Mouse (Mus musculus): Measurements from ENCODE around the gene Stpg4.
A peak's percentile ranks its signal among the peaks of the same experiment; 100 is the strongest.

Gene Stpg4

DNA sequence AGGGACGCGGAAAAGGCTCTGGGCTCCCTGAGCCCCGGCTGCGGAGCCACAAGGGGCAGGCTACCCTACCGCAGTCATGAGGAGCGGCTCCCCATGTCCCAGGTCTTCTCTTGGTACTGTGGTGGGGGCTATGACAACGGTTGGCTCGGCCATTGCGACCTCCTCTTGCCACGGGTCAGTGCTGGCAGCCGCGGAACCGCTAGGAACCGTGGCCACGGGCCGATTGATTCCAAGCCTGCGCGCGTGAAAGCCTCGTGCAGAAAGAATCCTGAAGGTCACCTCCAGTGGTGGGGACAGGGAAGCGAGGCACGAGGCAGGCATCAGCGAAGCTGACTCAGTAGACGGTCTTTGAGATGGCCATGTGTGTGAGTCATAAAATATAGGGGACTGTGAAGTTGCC lies at the start of gene Stpg4:
Gene Stpg4 (minus strand): TSS at position 231 of the 400 bp plus-strand sequence.
- no peak for DNase-seq (ENCODE audit: low spot score in 2 of 2)

DNA sequence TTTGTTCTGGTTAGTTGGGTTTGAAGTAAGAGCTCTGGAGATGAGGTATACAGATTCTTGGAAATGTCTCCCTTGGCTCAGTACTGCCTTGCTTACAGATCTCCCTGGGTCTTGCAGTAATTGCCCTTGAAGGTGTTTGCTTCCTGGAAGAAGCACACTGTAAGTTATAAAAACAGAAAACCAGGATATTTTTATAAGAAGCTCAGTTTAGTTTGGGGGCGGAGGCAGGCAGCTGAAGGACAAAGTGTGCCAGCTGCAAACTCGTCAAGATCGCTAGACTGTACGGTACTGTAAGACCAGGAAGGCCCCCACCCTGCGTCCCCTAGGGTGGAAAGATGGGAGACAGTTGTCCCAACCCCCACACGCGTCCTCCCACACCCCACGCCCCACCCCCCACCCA lies 47.8 kb upstream of the Stpg4 start:
- no peak for DNase-seq (ENCODE audit: low spot score in 2 of 2)

DNA sequence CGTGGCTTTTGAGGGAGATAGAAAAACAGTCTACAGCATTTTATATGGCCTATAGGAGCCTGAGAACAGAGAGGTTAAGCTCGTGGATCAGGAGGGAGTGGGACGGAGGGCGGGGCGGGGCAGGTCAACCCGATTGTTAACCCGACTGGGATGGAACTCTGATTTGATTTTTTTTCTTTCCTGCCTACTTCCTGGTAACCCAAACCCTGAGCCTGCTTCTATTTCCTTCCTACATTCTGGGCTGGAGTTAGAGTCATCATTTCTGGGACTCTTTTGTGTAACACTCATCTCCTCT lies 46.9 kb upstream of the Stpg4 start:
- no peak for DNase-seq (ENCODE audit: low spot score in 2 of 2)

DNA sequence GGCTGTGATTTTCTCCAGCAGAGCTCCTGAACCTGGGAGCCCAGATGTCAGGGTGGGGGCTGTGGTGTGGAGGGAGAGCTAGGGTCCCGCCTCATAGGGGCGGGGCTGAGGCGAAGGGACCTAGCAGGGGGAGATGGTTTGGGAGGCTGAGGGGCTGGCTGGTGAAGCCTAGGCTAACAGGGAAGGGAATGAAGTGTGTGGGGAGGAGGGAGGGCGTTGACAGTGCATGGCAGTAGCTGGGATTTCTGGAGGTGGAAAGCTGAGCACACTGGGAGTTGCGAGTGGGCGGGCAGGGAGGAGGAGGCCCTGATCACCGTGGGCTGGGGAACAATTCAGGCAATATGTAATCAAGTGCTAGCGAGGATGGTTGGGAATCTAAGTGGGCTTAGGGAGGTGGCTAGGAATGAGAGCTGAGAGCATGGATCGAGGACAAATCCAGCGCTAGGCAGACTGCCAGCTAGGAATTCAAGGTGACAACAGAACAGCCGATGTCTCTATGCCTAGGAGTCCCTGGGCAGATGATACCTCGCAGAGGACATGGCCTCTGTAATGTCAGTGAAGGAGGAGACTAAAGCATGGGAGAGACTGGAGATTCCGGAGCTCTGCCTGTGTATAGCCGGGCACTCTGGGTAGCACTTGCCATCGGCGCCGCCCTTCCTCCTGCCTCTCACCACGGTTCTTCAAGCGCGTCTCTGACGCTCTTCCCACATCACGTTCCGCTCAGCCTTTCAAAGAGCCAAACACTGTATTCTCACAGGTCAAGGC lies 46.4 kb upstream of the Stpg4 start:
- peak in 1 of 2 experiments; percentile 28 for DNase-seq (ENCODE audit: low spot score in 2 of 2)

DNA sequence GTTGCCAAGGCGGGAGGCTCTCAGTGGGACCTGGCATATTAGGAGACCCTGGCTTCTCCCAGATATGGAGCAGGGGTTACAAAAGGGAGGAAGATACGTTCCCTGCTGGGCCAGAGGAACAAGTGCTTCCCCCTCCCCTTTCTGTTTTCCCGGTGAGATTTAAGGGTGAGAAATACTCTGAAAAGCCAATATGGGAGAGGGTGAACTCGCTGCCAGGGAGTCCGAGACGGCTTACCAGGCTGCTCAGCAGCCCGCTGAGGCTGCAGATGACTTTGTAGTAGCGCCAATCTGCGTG lies 45.8 kb upstream of the Stpg4 start:
- no peak for DNase-seq (ENCODE audit: low spot score in 2 of 2)

DNA sequence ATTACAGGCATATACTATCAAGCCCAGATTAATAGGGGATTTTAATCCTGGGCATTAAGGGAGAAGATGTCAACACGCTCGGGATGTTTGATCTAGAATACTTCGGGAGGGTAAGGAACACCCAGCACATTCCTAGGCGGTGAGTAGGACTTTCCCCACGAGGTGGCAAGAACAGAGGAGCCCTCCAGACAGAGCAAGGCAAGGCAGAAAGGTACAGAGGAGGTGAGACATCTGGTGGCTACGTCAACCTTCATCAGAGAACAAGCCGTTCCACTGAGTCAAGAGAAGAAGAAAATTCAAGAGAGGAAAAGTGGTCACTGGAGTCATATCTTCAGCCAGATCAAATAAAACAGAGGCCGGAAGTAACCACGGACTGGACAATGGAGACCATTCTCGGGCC lies 45.3 kb upstream of the Stpg4 start:
- DNase-seq (ENCODE audit: low spot score in 2 of 2) = no peak

DNA sequence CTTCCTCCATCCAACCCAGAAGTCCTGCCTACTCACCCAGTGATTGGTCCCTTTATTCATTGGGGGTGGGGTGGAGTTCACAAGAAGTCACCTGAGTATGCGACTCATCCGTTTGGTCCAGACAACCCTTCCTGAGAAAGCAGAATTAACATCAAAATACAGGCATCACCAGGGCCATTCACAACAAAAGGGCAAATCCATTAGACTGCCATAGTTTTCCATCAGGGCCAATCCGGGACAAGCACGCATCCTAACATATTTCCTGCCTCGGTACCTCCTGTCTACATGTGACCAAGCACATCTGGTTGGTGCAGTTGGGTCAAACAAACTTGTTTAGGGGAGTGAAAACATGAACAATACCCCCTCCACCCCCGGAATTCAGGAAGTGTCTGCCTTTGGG lies 44.1 kb upstream of the Stpg4 start:
- no peak for DNase-seq (ENCODE audit: low spot score in 2 of 2)

DNA sequence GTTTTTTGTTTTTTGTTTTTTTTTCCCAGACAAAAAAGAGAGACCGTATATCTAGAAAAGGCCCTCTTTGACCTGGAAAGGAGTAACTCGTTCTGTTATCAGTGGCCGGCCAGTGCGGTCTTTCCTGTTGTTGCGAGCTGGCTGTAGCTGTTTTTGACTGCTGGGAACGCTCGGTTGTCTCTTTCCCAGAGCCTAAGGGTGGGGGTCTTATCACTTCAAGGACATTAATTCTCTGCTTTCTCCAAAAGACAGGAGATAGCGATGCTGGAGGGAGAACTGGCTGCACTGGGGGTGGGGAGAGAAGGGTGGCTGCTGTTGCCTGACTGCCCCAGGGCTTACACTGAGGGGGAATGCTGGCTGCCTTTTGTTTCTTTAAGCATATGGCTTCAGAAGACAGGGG lies 43.3 kb upstream of the Stpg4 start:
- DNase-seq (ENCODE audit: low spot score in 2 of 2) = no peak

DNA sequence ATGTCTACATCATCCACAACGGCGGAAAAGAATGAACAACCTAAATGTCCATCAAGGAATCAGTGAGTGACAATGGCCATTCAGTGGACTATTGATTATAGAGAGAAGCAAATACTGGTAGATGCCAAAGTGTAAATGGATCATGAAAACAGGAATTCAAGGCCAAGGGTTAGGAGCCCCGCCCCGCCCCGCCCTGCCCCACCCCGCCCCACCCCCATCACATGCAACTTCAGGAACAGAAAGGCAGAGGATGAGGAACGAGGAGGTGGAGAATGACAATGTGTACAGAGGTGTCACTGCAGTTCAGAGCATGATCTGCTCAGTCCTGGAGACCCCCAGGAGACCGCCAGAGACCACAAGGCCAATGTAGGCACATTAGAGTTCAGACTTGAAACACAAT lies 42.7 kb upstream of the Stpg4 start:
- no peak for DNase-seq (ENCODE audit: low spot score in 2 of 2)

DNA sequence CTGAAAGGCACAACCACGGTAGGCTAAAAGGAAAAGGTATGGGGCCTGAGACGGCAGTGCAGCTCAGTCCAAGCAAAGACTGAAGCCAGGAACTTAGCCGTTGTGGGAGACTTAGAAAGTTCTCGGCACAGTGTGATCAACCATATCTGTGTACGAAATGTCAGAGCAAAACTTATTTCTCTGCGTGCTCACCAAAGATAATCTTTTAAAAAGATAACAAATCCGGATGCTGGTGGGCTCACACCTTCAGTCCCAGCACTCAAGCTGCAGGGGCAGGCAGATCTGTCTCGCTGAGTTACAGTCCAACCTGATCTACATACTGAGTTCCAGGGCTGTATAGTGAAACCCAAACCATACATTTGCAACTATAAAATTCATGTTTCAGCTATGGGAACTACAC lies 41.9 kb upstream of the Stpg4 start:
- DNase-seq (ENCODE audit: low spot score in 2 of 2) = no peak

DNA sequence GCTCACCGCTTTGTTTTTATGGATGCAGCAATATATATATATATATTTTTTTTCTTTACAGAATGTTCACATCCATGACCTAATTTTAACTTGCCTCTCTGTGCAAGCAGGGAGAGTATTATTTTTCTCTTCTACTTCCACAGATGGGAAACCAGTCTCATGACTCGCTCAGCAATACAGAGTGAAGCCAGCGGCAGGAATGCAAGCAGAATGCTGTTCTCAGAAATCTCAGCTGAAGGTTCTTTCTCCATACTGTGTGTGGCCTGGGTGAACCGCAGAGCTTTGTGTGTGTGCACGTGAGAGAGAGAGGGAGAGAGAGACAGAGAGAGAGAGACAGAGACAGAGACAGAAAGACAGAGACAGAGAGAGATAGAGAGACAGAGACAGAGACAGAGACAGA lies 41.1 kb upstream of the Stpg4 start:
- DNase-seq (ENCODE audit: low spot score in 2 of 2) = no peak

DNA sequence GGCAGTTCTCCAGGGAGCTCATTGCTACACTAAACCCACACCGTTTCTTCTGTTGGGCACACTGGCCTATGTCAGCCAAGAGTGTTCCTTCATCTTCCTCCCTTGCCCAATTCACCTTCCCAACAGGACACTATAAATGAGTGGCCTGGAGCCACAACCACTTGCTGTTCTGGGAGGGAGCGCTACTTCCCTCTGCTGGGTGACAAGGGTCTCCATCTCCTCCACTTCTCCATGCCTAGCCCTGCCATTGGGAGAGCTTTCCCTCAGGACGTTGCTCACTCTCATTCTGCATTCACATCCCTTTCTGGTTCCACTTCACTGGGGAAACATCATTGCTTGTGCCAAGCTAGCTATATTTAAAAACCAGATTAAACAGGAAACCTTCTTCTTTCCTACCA lies 34.0 kb upstream of the Stpg4 start:
- DNase-seq (ENCODE audit: low spot score in 2 of 2) = no peak

DNA sequence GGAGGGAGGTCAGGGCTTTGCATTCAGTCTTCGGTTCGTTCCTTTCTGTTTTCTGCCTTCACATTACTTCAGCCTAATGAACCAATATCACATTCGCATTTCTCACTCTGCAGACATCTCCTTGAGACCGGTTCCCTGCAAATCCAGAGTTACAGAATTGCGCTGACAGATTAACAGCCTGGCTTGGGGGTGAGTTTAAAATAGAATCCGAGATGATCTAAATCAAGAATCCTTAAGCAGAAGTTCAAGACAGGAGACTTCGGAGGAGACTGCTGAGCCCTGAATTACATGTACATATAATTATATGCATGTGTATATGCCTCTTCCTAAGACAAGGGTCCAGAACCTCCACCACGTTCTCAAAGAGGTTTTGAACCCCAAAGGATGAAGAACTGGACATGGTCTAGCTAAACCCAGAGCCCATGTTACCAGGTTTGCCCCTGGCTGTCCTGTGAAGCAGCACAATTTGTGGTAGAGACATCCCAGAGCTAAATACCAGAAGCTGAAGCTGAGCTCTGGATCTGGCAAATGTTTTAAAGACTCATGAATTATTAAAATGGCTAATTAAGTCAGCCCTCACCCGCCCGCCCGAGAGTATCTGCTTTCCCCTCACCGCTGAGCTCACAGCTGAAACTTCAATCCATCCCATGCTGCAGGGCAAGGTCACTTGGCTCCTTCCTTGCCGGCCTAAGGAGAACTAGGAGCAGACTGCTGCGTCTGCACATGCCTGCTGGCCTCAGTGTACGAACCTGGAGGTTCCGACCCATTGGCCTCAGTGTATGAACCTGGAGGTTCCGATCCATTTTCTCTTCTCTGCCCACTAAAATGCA lies 33.3 kb upstream of the Stpg4 start:
- no peak for DNase-seq (ENCODE audit: low spot score in 2 of 2)

DNA sequence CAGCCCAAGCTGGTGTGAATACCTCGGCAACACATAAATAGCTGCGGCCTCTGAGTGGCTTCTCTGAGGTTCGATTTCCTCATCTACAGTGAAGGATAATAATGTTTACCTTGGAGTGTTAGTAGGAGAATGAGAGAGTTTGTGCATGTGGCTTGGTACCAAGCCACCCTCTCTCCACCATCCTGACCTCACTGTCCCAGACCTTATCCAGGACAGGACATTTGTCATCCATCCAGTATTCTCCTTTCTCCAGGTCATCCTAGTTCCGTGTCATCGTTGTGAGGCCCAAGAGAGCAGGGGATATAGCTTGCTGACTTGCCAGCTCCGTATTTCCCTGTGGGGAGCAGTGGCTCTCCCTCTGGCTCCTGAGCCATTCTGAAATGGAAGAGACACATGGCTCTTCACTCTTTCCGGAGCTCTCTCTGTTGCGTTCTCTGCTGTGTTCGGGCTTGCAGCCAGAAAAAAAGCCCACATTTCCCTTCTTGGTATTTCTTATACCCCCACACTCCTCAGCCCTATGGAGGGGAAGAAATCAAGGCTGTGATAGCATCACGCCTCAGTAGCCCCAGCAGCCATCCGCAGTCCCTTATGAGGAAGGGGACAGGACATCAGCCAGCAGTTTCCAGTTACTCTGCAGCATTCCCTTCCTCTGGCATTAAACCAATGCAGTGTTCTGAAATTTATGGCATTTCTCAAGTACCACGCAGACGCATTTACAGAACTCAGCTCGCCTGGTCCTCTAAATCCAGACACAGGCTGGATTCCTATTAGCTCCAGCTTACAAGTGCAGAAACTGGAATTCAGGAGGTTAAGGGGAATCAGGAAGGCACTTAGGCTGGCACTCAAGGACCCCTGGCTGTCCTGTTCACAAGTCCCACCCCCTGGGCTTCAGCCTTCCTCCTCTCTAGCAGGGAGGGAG lies 32.5 kb upstream of the Stpg4 start:
- DNase-seq (ENCODE audit: low spot score in 2 of 2) = no peak

DNA sequence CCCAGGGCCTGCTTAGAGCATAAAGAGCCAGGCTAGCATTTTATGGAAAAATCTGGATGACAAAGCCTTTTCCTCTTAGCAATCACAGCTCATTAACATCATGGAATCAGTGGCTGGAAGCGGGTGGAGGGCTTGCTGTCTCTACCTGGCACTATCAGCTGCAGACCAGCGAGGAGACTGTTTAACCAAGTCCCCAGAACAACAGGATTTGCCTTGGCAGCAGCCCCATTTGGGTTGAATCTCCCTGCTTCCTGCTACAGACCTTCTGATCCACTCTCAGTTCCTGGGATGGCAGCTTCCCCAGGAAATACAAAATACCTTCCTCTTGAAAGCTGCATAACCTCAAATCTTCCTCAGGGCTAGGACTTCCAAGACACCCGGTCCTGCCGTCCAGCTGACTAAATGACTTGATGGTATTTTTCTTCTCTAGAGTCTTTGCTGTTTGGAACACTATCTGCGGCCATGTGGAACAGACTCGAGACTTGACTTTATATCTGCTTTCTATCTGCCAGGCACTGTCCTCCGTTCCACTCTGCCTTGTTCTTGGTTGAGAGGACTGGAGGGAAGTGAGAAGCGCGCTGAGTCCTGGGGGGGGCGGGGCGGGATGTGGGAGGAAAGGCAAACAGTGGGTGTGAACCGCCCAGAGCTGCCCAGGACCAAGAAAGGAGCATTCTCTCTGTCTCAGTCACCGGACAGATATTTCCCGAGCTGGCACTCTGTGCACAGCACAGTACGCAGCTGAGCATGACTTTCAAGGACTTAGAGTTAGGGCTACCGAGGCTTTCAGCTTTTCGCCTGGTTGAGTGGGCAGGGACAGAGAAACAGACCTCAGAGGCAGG lies 31.6 kb upstream of the Stpg4 start:
- DNase-seq (ENCODE audit: low spot score in 2 of 2) = no peak

DNA sequence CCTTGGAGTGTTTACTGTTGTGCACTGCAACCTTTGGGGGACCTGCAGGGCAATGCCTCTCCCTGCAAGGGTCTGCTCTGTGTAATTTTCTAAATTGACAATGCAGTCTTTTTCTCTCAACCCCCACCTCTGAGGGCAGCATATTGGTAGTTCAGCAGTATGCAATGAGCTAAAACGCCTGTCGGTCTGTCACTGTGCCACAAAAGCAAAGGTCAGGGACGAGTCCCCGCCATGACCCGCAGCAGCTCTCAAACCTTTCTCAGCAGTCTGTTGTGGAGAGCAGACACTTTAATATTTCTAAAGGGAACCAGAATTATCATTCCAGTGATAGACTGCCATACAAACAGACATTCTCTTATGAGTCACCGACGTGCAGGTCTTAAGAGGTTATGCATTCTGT lies 30.4 kb upstream of the Stpg4 start:
- DNase-seq (ENCODE audit: low spot score in 2 of 2) = no peak

DNA sequence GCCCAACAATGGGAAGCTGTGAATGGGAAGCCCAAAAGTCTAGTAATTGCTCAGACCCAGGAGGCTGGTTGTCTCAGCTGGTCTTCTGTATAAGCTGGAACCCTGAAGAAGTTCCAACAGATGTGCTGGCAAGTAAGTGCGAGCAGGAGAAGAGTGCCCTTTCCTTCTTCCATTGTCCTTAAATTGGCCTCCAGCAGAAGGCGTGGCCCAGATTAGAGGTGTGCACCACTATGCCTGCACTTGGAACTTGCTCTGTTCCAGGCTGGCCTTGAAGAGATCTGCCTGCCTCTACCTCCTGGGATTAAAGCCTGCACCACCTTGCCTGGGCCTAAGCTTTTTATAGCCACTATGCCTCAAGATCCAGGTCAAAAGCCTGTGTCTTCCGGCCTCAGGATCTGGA lies 26.6 kb upstream of the Stpg4 start:
- no peak for DNase-seq (ENCODE audit: low spot score in 2 of 2)

DNA sequence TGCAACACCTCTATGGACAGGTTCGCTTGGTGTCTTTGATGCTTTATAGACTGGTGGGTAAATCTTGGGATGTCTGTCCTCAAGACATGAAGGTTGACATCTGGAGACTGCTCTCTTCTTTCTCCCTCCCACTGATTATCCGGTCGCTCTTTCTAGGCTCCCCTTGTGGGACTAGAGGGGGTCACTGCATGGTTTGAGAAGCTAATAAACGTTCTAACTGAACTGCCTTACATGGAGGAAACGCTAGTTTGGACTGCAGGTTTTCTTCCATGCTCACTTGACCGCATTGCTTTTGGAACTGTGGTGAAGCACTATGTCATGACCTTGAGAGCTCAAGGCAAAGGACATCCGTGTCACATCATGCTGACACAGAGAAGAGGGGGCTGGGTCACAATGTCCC lies 25.8 kb upstream of the Stpg4 start:
- no peak for DNase-seq (ENCODE audit: low spot score in 2 of 2)

DNA sequence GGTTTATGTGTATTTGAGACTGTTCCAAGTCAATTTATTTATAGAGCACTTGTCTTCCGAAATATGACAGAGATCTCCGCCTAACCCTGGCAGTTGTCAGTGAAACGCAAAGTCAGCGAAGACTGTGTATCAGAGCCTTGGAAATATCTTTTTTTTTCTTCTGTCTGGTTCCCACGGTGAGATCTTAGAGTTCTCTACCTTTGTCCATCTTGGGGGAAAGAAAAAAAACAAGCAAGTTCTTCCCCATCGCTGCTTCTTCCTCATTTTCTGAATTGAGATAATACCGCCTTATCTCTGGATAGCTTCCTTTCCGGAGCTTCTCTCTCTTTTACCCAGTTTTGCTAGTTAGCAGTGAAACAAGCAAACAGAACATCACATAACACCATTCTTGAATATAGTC lies 21.3 kb upstream of the Stpg4 start:
- DNase-seq (ENCODE audit: low spot score in 2 of 2) = no peak

DNA sequence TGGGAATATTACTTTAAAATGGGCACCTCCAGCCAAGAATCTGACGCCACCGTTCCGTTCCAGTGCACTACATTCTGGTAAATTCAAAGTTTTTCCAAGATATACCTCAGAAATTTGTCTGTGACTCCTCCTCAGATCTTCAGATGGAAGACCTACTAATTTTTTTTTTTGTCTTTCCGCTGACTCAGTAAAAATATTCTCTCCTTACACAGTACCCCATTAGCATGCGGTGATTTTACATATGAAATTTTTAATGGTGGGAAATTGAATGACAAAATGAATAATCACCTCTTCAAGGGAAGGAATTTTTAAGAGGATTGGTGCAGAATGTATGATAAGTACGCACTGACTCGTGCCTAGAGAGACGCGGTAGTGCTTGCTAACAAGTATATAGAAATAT lies 20.8 kb upstream of the Stpg4 start:
- no peak for DNase-seq (ENCODE audit: low spot score in 2 of 2)

DNA sequence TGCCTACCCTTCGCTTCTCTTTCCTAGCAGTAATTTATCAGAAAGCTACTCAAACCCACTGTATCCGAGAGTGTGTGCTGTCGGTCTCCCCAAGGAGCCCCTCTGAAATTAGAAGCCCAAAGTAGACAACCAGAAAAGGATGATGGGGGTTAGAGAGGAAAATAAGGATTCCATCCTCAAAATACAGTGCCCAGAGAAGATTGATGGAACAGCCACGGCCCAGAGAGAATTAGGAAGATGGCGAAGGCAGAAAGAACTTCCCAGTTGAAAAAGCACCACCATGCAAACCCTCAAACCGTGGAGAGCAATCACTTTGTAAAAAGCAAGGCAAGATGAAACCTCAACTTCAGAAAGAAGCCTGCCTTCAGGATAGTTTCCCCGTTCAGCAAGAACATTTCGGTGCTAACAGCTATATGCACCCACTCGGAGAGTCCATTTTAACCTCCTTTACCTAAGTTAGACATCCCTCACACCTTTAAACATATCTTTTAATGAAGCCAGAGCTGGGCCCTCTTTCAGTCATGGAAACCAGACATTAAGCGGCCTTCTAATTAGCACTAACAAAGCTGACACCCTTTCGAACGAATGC lies 20.2 kb upstream of the Stpg4 start:
- peak in 1 of 2 experiments; percentile 33 for DNase-seq (ENCODE audit: low spot score in 2 of 2)

Measured in spleen, postnatal 10 days (tissue).